Mouse (Mus musculus) stomach, embryonic 16.5 days (tissue): ENCODE results near the gene Shroom3. TPM values are rescaled to one million over a fixed set of nuclear protein-coding genes. Genes with fewer than 3 reads are reported as not detected.

Experiments used
- ATAC-seq: fragments of 200-750 bp; cut with Nextera tagmentation; 2 replicates; pipeline ENCODE4 v1.8.0; 2017; ENCODE audit warnings: moderate number of reproducible peaks, moderate TSS enrichment; ENCODE audit not compliant: insufficient read depth, low FRiP score
- H3K27ac ChIP-seq: fragments of 300-500 bp; sonication (generic); 2 replicates; pipeline ENCODE4 v1.5.1; 2014; ENCODE audit warnings: low read length
- H3K27me3 ChIP-seq: fragments of 300-500 bp; sonication (generic); 2 replicates; pipeline ENCODE4 v1.6.1; 2014; ENCODE audit warnings: low read length, control low read depth, mixed read lengths; ENCODE audit not compliant: control insufficient read depth, insufficient read depth
- H3K36me3 ChIP-seq: fragments of 300-500 bp; sonication (generic); 2 replicates; pipeline ENCODE4 v1.6.1; 2014; ENCODE audit warnings: low read length; ENCODE audit not compliant: control insufficient read depth, insufficient read depth
- H3K4me1 ChIP-seq: fragments of 300-500 bp; sonication (generic); 2 replicates; pipeline ENCODE4 v1.6.1; 2014; ENCODE audit warnings: low read length, control low read depth, mixed read lengths; ENCODE audit not compliant: control insufficient read depth, insufficient read depth
- H3K4me2 ChIP-seq: fragments of 300-500 bp; sonication (generic); 2 replicates; pipeline ENCODE4 v1.6.1; 2014; ENCODE audit warnings: low read depth, low read length, mixed read lengths
- H3K4me3 ChIP-seq: fragments of 300-500 bp; sonication (generic); replicated peaks from 2 replicates; pipeline ENCODE4 v1.5.1; 2014; ENCODE audit warnings: mild to moderate bottlenecking, low read length
- H3K9ac ChIP-seq: fragments of 300-500 bp; sonication (generic); 2 replicates; pipeline ENCODE4 v1.6.1; 2014; ENCODE audit warnings: low read length
- H3K9me3 ChIP-seq: fragments of 300-500 bp; sonication (generic); replicated peaks from 2 replicates; pipeline ENCODE4 v1.6.1; 2016; ENCODE audit warnings: low read length, control low read depth; ENCODE audit not compliant: control insufficient read depth
- WGBS: fragments of 180-500 bp; shearing (Covaris S2); extraction: QIAGEN DNeasy Blood & Tissue Kit; methylation state at CpG from one replicate; pipeline ENCODE4 v1.1.7; 2014; 5-methylcytosine and 5-hydroxymethylcytosine counted together
- polyA plus RNA-seq: library from polyadenylated mRNA; unstranded; fragments of >200 nt; fragmentation: Nextera tagmentation; extraction: Ambion mirVana; gene quantifications from 2 replicates; pipeline ENCODE4 v1.2.1, GENCODE M21; 2015

The Shroom3 gene
- polyA plus RNA-seq, 1 experiment from 2014 or later: 14.4 TPM

GRCm38 (mm10) chr5:92710779-92711178, 27.5 kb downstream of the Shroom3 start:
- H3K27me3 ChIP-seq: no peaks in the 10 kb centered on the region
- H3K4me3 ChIP-seq: no peak overlapping the region
- no peak overlapping the region for H3K27ac ChIP-seq
- no peak overlapping the region for H3K4me2 ChIP-seq
- no peaks in the 10 kb centered on the region for H3K36me3 ChIP-seq
- no peaks in the 10 kb centered on the region for H3K9me3 ChIP-seq
- 59% methylated on average over 8 of the region's 8 CpGs for WGBS
- ATAC-seq: no peak
- H3K9ac ChIP-seq: no peak overlapping the region
- H3K4me1 ChIP-seq: no peaks in the 10 kb centered on the region; the same call in 1 of the 2 replicates

- Histone ChIP-seq H3K9me3 (no peaks in the 10 kb centered on the region), H3K4me2 (no peak overlapping the region), H3K9ac (no peak overlapping the region), H3K27me3 (no peaks in the 10 kb centered on the region), H3K4me3 (no peak overlapping the region), H3K27ac (no peak overlapping the region), H3K4me1 (no peaks in the 10 kb centered on the region; the same call in 1 of the 2 replicates), H3K36me3 (no peaks in the 10 kb centered on the region)
- 62% methylated on average over 5 of the region's 5 CpGs for WGBS
- ATAC-seq: no peak
Measured at GRCm38 (mm10) chr5:92711666-92712290, 28.5 kb downstream of the Shroom3 start.

GRCm38 (mm10) chr5:92712621-92713395, 29.6 kb downstream of the Shroom3 start:
- no peak for ATAC-seq
- Histone ChIP-seq H3K27me3 (no peaks in the 10 kb centered on the region), H3K4me2 (no peak overlapping the region), H3K27ac (no peak overlapping the region), H3K4me1 (no peaks in the 10 kb centered on the region; the same call in 1 of the 2 replicates), H3K9ac (no peak overlapping the region), H3K36me3 (no peaks in the 10 kb centered on the region), H3K4me3 (no peak overlapping the region), H3K9me3 (no peaks in the 10 kb centered on the region)
- 78% methylated on average over 5 of the region's 5 CpGs for WGBS

GRCm38 (mm10) chr5:92714886-92715285, 31.7 kb downstream of the Shroom3 start:
- WGBS: 94% methylated on average over 2 of the region's 2 CpGs
- no peak overlapping the region for H3K4me3 ChIP-seq
- no peaks in the 10 kb centered on the region for H3K9me3 ChIP-seq
- no peaks in the 10 kb centered on the region for H3K36me3 ChIP-seq
- no peak overlapping the region for H3K27ac ChIP-seq
- H3K4me2 ChIP-seq: no peak overlapping the region
- H3K27me3 ChIP-seq: no peaks in the 10 kb centered on the region
- no peak overlapping the region for H3K9ac ChIP-seq
- H3K4me1 ChIP-seq: no peaks in the 10 kb centered on the region
- ATAC-seq: no peak

- 66% methylated on average over 11 of the region's 11 CpGs for WGBS
- no peaks in the 10 kb centered on the region for H3K36me3 ChIP-seq
- no peaks in the 10 kb centered on the region for H3K4me1 ChIP-seq
- no peak for ATAC-seq
- no peaks in the 10 kb centered on the region for H3K9me3 ChIP-seq
- no peak overlapping the region for H3K27ac ChIP-seq
- no peak overlapping the region for H3K9ac ChIP-seq
- H3K4me2 ChIP-seq: no peak overlapping the region
- H3K4me3 ChIP-seq: no peak overlapping the region
- no peaks in the 10 kb centered on the region for H3K27me3 ChIP-seq
Measured at GRCm38 (mm10) chr5:92715319-92715718, 32.1 kb downstream of the Shroom3 start.

GRCm38 (mm10) chr5:92715890-92716289, 32.7 kb downstream of the Shroom3 start:
- no peak overlapping the region for H3K27ac ChIP-seq
- no peak overlapping the region for H3K4me2 ChIP-seq
- no peaks in the 10 kb centered on the region for H3K27me3 ChIP-seq
- no peaks in the 10 kb centered on the region for H3K4me1 ChIP-seq
- no peak overlapping the region for H3K9ac ChIP-seq
- H3K4me3 ChIP-seq: no peak overlapping the region
- 72% methylated on average over 2 of the region's 2 CpGs for WGBS
- H3K9me3 ChIP-seq: no peaks in the 10 kb centered on the region
- no peak for ATAC-seq
- no peaks in the 10 kb centered on the region for H3K36me3 ChIP-seq

GRCm38 (mm10) chr5:92717666-92718360, 34.6 kb downstream of the Shroom3 start:
- Histone ChIP-seq H3K36me3 (no peaks in the 10 kb centered on the region), H3K27ac (no peak overlapping the region), H3K27me3 (no peaks in the 10 kb centered on the region), H3K9me3 (no peaks in the 10 kb centered on the region), H3K4me3 (no peak overlapping the region), H3K9ac (no peak overlapping the region), H3K4me1 (no peaks in the 10 kb centered on the region), H3K4me2 (no peak overlapping the region)
- WGBS: 62% methylated on average over 3 of the region's 3 CpGs
- no peak for ATAC-seq

- Histone ChIP-seq H3K4me2 (no peak overlapping the region), H3K4me3 (no peak overlapping the region), H3K27me3 (no peaks in the 10 kb centered on the region), H3K9me3 (no peaks in the 10 kb centered on the region), H3K27ac (no peak overlapping the region), H3K36me3 (no peaks in the 10 kb centered on the region), H3K4me1 (no peaks in the 10 kb centered on the region), H3K9ac (no peak overlapping the region)
- no peak for ATAC-seq
- WGBS: 69% methylated on average over 3 of the region's 3 CpGs
Measured at GRCm38 (mm10) chr5:92718856-92719255, 35.6 kb downstream of the Shroom3 start.

GRCm38 (mm10) chr5:92721610-92722009, 38.4 kb downstream of the Shroom3 start:
- Histone ChIP-seq H3K4me3 (no peak overlapping the region), H3K4me2 (no peak overlapping the region), H3K36me3 (no peaks in the 10 kb centered on the region), H3K4me1 (no peaks in the 10 kb centered on the region), H3K27ac (no peak overlapping the region), H3K9ac (no peak overlapping the region), H3K9me3 (no peaks in the 10 kb centered on the region), H3K27me3 (no peaks in the 10 kb centered on the region)
- no peak for ATAC-seq
- WGBS: 87% methylated on average over 8 of the region's 8 CpGs
